Mouse (Mus musculus) layer of hippocampus, postnatal 10 days (tissue): ENCODE measurements at regions not wholly inside any gene's neighbourhood (a gene's known extent, or its start where the extent isn't known, plus 50 kb on each side); places are given as distances from the start of the nearest gene placed in this dataset.
A peak's percentile ranks its signal among the peaks of the same experiment; 100 is the strongest.

ENCODE experiments used
- DNase-seq, 2 experiments: peaks; one replicate each; pipeline ENCODE4 v3.0.0; 2021; ENCODE audit warnings: low spot score in 2 of 2

DNA sequence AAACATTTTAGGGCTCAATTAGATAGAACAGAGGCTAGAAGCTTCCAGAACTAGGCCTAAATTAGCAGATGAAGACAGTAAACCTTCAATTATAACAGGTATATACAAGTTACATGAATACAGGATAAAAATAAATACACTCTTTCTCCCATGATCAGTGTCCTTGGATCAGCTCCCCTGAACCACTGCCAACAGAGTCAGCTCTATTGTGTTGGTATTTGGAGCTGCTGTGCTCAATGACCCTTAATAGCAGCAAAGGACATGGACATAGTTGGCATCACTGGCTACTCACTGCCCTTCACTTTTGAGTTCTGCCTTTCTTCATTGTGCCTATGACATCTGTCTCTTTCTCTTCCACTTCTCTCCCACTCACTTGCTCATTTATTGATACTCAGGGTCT, 639.1 kb upstream of the 4921530L21Rik start:
- no peak for DNase-seq

DNA sequence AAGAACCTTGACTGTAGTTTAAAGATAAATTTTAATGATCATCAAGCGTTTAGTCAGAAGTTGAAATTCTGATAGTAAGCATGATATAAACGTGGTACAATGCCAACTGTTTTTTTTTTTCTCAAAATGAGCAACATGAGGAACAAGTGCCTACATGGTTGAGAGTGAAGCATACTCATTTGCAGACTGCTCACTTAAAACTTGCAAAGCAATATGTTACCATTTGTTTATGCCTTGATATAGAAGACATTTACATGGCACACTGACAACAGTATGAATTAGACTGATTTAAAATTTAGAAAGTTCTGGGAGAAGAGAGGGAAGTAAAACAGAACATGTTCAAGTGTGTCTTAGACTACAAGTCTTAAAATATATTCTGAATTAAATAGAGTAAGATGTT, 632.2 kb upstream of the 4921530L21Rik start:
- DNase-seq, result no peak

DNA sequence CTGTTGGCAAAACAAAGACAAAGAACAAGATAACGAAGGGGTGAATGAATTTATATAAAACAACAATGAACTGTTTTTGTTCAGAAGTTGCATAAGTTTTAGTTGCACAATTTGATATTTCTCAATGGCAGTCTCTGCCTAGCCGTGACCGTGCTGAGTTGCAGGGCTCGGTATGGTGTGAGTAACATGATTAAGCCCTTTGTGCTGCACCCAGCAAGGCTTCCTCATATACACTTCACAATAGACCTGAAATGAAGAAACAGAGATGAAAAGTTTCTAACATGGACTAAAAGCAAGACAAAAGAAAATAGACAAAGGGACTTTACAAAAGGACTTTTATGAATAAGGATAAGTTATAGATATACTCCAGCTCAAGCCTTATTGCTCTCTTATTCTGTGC, 624.9 kb upstream of the 4921530L21Rik start:
- DNase-seq, result no peak

DNA sequence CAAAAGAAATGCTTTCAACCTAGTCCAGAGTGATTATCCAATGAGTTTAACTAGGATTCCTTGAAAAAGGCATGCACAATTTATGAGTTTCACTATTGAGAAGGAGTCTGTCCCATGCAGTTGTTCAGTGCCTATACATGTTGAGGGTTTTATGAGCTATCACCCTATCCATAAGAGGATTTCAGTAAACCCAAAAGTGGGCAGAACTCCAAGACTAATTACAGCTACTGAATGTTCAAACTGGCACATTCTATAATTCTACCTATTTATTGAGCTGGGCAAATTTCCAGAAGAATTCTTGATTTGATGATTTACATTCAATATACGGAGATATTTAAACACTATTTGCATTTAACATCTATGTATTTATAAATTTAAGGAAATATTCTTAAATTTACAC, 599.6 kb upstream of the 4921530L21Rik start:
- no peak for DNase-seq

DNA sequence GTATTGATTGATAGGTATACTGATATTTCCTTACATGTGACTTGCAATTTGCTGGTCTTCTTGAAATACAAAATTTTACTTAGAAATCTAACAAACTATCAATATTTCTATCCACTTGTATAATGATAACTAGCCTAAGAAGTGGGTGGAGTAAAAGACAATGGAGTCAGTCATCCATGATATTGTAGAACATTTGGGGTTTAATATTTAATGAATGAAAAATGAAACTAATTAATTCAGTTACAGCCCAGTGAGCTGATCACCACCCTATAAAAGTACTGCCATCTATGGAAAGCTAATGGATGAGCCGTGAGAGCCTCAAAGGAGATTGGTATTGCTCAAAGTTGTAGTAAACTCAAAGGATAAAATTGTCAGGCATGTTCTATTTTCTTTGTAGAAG, 599.0 kb upstream of the 4921530L21Rik start:
- DNase-seq, result no peak

DNA sequence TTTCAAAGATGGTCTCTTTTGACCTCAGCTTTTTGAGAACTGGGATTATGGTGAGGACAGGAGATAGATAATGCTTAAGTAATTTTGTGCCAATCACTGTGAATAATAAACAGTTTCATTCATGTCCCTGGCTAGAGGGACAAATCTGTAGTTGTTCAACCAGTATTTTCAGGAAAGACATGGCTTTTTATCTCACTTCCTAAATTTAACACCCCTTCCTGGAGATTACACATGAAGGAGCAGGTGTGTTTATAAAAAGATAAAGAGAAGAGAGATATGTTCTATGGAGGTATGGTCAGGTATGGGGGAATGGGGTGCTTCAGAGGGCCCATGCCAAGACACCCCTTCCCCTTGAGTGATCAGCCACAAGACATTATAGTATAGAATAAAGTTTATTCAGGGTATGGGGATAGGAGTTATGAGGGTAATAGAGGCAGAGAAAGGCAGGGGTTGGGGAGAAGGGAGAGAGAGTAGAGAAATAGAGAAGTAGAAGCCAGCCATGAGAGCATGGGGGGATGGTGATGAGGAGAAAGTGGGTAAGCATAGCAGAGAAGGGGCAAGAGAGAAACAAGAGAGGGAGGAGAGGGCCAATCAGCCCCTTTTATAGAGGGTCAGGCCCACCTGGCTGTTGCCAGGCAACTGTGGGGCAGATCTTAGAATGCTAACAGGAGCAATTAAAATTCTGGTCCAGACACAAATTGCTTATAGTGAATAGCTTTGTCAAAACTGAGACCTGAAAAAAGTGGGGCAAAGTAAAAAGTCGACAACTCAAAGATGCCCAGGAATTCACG, 566.7 kb upstream of the 4921530L21Rik start:
- DNase-seq, result no peak

DNA sequence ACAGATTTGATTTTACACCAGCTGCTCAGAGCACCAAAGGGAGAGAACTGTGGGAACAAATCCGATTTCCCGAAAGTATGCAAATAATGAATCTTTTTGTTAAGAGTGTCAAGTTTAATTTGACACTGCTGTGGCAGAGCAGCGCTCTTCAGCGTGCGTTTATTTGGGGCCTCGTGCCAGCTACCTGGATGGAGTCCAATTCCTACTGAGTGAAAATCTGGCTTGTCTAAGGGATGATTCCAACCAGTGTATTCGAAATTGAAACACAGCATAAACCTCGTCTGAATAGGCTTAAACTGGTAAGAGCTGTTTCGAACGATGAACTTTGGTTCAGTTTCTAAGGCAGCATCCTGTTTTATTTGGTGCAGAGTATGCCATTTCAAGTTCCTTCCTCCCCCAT, 524.1 kb upstream of the 4921530L21Rik start:
- DNase-seq, result peak; percentile 82 to 87
